Mouse (Mus musculus) midbrain, embryonic 13.5 days (tissue): ENCODE results near the gene Gid4. TPM values are rescaled to one million over a fixed set of nuclear protein-coding genes. Genes with fewer than 3 reads are reported as not detected.
A peak's percentile ranks its signal among the peaks of the same experiment; 100 is the strongest.

Source experiments
- ATAC-seq: fragments of 200-750 bp; cut with Nextera tagmentation; 2 replicates; pipeline ENCODE4 v1.8.0; 2017; ENCODE audit warnings: mild to moderate bottlenecking, moderate TSS enrichment, moderate library complexity
- H3K27ac ChIP-seq: fragments of 300-500 bp; sonication (generic); 2 replicates; pipeline ENCODE4 v1.5.1; 2015; ENCODE audit warnings: inconsistent platforms, mild to moderate bottlenecking, moderate library complexity
- H3K27me3 ChIP-seq: fragments of 300-500 bp; sonication (generic); 2 replicates; pipeline ENCODE4 v1.6.1; 2015; ENCODE audit warnings: mild to moderate bottlenecking, inconsistent platforms
- H3K36me3 ChIP-seq: fragments of 300-500 bp; sonication (generic); 2 replicates; pipeline ENCODE4 v1.6.1; 2015; ENCODE audit warnings: mild to moderate bottlenecking, inconsistent platforms
- H3K4me1 ChIP-seq: fragments of 300-500 bp; sonication (generic); replicated peaks from 2 replicates; pipeline ENCODE4 v1.6.1; 2015; ENCODE audit warnings: inconsistent platforms
- H3K4me2 ChIP-seq: fragments of 300-500 bp; sonication (generic); replicated peaks from 2 replicates; pipeline ENCODE4 v1.6.1; 2015; ENCODE audit warnings: moderate library complexity, mild to moderate bottlenecking, inconsistent platforms
- H3K4me3 ChIP-seq: fragments of 300-500 bp; sonication (generic); replicated peaks from 2 replicates; pipeline ENCODE4 v1.5.1; 2015; ENCODE audit warnings: mild to moderate bottlenecking, inconsistent platforms
- H3K9ac ChIP-seq: fragments of 300-500 bp; sonication (generic); replicated peaks from 2 replicates; pipeline ENCODE4 v1.6.1; 2015; ENCODE audit warnings: mild to moderate bottlenecking, inconsistent platforms
- H3K9me3 ChIP-seq: fragments of 300-500 bp; sonication (generic); 2 replicates; pipeline ENCODE4 v1.6.1; 2016; ENCODE audit warnings: mild to moderate bottlenecking, inconsistent platforms
- WGBS: fragments of 180-500 bp; shearing (Covaris S2); methylation state at CpG from one replicate; pipeline ENCODE4 v1.1.7; 2015; 5-methylcytosine and 5-hydroxymethylcytosine counted together
- polyA plus RNA-seq: library from polyadenylated mRNA; unstranded; fragments of >200 nt; fragmentation: Nextera tagmentation; extraction: Ambion mirVana; gene quantifications from 2 replicates; pipeline ENCODE4 v1.2.1, GENCODE M21; 2015

Gid4 gene
- polyA plus RNA-seq = 20.4 and 23.3 TPM in 2 replicates

DNA sequence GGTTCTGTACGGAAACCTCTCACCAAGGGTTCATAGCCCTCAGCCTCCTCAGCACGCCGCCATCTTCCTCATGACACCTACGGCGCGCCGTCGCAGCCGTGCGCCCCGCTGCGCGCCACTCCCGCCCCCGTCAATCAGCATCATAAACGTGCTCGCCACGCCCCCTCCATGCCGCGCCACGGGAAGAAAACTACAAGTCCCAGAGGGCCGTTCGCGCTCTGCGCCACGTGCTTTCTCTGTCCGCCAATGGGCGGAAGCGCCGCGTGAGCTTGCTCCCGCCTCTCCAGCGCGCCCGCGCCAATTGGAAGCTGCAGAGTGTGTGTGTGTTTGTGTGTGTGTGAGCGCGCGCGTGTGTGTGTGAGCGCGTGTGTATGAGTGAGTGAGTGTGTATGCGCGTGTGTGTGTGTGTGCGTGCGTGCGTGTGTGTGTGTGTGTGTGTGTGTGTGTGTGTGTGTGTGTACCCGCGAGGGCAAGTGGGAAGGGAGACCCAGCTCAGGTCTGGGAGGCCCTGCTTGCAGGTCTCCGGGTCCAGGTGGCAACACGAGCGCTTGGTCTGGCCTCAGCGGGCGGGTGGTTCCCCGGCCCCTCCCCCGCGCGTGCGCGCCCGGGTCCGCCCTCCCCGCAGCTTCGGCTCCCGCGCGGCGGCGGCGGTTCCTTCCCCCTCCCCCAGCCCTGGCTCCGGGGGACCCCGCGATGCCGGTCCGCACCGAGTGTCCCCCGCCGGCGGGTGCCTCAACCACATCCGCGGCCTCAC lies at the start of gene Gid4:
TSS of gene Gid4 (plus strand) at position 183 of the 754 bp plus-strand sequence.
- peak within 1 kb of the TSS; percentile 82 for H3K4me3 ChIP-seq
- peak within 1 kb of the TSS; percentile 95 for H3K4me2 ChIP-seq
- H3K9me3 ChIP-seq = no peaks in the 10 kb centered on the region
- no peaks in the 10 kb centered on the region for H3K27me3 ChIP-seq
- no peaks in the 10 kb centered on the region for H3K36me3 ChIP-seq
- peak within 1 kb of the TSS; percentile 87 for H3K9ac ChIP-seq
- H3K27ac ChIP-seq = peak within 1 kb of the TSS; percentile 79
- WGBS = under 1% methylated on average over 75 of the region's 81 CpGs
- peak; percentile 97 for ATAC-seq
- peaks cover 43% of the 10 kb centered on the region for H3K4me1 ChIP-seq

DNA sequence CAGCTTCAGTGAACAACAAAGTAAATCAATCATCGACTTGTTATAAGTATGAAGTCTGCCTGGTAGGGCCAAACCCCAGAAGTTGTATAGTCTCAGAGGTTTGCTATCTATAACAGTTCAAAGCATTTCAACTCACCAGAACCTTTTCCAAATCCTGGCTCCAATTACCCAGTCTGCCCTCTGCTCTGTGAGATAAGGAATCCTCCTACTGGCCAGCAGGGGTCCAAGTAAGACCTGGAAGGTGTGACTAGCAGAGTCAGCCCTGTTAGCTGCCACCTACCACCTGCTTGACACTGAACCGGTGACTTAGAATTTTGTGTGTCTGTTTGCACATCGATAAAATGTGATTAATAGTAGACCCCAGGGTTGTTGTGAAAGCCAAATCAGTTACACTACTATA lies 49.7 kb upstream of the Gid4 start:
- Histone ChIP-seq H3K27ac (no peak overlapping the region), H3K9ac (no peak overlapping the region), H3K4me2 (no peak overlapping the region), H3K27me3 (no peaks in the 10 kb centered on the region), H3K4me3 (no peak overlapping the region), H3K36me3 (no peaks in the 10 kb centered on the region), H3K4me1 (peaks cover 6% of the 10 kb centered on the region; the same call in 1 of the 2 replicates), H3K9me3 (no peaks in the 10 kb centered on the region)
- WGBS = 82% methylated on average over 3 of the region's 3 CpGs
- no peak for ATAC-seq

DNA sequence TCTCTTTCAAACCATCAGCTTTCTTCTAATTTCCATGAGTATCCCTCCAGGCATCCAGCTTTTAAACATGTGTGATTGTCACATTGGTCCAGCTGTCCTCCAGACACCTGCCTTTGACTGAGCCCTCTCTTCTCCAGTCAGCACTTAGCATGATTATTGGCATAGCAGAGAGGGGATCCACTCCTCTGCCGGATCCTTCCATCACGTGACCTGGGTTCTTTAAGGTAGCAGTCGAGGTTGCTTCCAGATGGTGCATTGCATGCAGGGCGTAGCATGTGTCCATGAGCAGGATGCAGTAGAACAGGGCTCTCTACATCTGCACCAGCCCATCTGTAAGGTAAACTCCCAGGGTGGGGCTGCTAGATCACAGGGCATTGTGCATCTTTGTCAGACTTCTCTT lies 48.0 kb upstream of the Gid4 start:
- H3K9ac ChIP-seq = no peak overlapping the region

DNA sequence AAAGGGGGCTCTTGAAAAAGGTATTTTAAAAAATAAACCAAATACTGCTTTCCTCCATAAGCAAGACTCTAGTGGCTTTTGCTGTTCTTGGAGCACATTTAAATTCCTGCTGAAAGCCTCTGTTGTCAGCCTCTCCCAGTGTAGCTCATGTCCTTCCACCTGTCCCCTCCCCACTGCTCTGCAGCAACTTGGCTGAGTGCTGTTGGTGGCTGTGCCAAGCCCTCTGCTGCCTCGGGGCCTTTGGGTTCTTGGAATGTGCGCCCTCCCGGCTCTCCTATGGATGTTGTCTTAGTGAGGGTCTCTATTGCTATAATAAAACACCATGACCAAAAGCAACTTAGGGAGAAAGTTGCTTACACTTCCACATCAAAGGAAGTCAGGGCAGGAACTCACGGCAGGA lies 47.5 kb upstream of the Gid4 start:
- no peaks in the 10 kb centered on the region for H3K36me3 ChIP-seq
- no peaks in the 10 kb centered on the region for H3K9me3 ChIP-seq
- H3K4me2 ChIP-seq = no peak overlapping the region
- WGBS = 76% methylated on average over 4 of the region's 4 CpGs
- ATAC-seq = no peak
- no peak overlapping the region for H3K4me3 ChIP-seq
- no peak overlapping the region for H3K27ac ChIP-seq
- H3K27me3 ChIP-seq = no peaks in the 10 kb centered on the region
- H3K9ac ChIP-seq = no peak overlapping the region
- H3K4me1 ChIP-seq = peaks cover 6% of the 10 kb centered on the region; the same call in 1 of the 2 replicates

More for the DNA sequence above, 48.0 kb upstream of the Gid4 start:
- H3K9me3 ChIP-seq = no peaks in the 10 kb centered on the region
- no peak overlapping the region for H3K4me3 ChIP-seq
- WGBS = 74% methylated on average over 4 of the region's 4 CpGs
- ATAC-seq = no peak
- peaks cover 6% of the 10 kb centered on the region; the same call in 1 of the 2 replicates for H3K4me1 ChIP-seq
- H3K27me3 ChIP-seq = no peaks in the 10 kb centered on the region
- H3K4me2 ChIP-seq = no peak overlapping the region
- no peak overlapping the region for H3K27ac ChIP-seq
- H3K36me3 ChIP-seq = no peaks in the 10 kb centered on the region

DNA sequence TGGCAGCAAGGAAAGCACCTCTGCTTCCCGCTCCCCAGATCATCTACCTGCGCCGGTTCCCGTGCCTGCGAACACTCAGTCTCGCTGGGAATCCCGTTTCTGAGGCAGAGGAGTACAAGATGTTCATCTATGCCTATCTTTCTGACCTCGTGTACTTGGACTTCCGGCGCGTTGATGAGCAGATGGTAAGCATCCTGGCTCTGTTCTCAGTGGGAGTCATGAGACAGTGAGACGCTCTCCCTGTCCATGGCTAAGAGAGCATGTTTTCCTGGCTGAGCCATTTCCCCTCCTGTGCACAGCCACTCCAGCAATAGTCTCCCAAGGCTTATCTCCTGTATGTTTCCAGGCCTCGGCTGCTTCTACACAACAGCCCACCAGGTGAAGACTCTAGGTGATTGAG lies 46.5 kb upstream of the Gid4 start:
- ATAC-seq = no peak
- Histone ChIP-seq H3K9me3 (no peaks in the 10 kb centered on the region), H3K27ac (no peak overlapping the region), H3K27me3 (no peaks in the 10 kb centered on the region), H3K4me3 (no peak overlapping the region), H3K4me2 (no peak overlapping the region), H3K36me3 (no peaks in the 10 kb centered on the region), H3K4me1 (peaks cover 6% of the 10 kb centered on the region; the same call in 1 of the 2 replicates), H3K9ac (no peak overlapping the region)
- 86% methylated on average over 13 of the region's 13 CpGs for WGBS

DNA sequence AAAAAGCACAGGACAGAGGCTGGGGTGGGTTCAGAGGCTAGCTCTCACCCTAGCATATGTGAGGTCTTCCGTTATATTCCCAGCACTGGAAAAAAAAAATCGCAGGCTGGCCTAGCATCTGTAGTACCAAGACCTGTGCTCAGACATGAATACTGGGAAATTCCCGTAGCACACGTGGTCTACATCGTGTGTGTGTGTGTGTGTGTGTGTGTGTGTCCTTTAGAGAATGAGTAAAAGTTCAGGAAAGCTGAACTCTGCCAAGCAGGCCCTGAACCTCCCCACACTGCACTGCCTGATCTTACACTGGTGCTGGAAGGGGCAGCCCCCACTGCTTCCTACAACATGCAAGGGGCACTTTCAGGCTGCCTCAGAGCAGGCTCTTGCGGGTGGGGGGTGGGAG lies 42.5 kb upstream of the Gid4 start:
- H3K27me3 ChIP-seq = no peaks in the 10 kb centered on the region
- H3K36me3 ChIP-seq = no peaks in the 10 kb centered on the region
- H3K9ac ChIP-seq = no peak overlapping the region
- no peak overlapping the region for H3K27ac ChIP-seq
- ATAC-seq = no peak
- H3K4me1 ChIP-seq = no peaks in the 10 kb centered on the region
- H3K4me2 ChIP-seq = no peak overlapping the region
- H3K4me3 ChIP-seq = no peak overlapping the region
- no peaks in the 10 kb centered on the region for H3K9me3 ChIP-seq
- 76% methylated on average over 6 of the region's 6 CpGs for WGBS

DNA sequence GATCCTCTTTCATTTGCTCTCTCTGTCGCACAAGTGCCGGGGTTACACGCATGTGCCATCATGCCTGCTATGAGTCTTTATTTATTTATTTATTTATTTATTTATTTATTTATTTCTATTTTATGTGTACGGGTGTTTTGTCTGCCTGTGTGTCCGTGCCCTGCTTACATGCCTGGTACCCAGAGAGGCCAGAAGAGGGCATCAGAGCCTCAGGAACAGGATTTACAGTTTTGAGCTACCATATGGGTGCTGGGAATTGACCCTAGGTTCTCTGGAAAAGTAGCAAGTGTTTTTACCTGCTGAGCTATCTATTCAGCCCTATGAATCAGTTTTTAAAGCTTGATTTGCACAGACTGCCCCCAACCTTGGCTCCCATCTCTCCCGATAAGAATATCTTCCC lies 33.4 kb upstream of the Gid4 start:
- H3K4me1 ChIP-seq = peaks cover 21% of the 10 kb centered on the region
- no peak overlapping the region for H3K4me2 ChIP-seq
- no peak overlapping the region for H3K9ac ChIP-seq
- no peaks in the 10 kb centered on the region for H3K27me3 ChIP-seq
- no peak overlapping the region for H3K4me3 ChIP-seq
- H3K9me3 ChIP-seq = no peaks in the 10 kb centered on the region
- H3K36me3 ChIP-seq = no peaks in the 10 kb centered on the region
- ATAC-seq = no peak
- 91% methylated on average over 6 of the region's 6 CpGs for WGBS
- no peak overlapping the region for H3K27ac ChIP-seq

DNA sequence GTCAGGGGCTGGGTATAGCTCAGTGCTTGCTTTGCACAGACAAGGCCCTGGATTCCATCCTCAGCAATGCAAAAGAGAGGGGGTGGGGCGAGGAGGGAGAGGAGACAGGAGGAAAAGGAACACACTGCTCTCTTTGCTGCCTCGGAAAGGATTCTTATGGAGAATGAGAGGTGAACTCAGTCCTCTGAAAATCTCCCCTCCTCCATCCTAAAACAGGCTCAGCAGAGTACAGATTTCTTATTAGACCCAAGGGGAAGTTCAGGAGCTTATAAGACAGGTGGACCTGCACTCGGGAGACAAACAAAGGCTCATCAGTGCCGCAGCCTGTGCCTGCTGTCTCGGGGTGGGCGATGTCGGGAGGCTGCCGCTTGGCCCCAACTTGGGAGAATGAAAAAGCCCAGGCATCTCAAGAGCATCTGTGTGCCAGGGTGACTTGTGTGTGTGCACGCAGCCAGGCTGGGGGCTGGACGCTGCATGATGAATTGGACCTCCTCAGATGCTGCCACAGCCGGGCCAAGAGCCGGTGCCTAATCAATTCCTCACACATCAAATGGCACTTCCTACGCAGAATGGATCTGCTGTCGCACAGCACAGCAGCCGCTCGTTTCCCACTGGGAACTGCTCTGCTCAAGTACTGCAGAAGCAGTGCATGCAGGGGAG lies 32.1 kb upstream of the Gid4 start:
- Histone ChIP-seq H3K27me3 (no peaks in the 10 kb centered on the region), H3K9me3 (no peaks in the 10 kb centered on the region), H3K36me3 (no peaks in the 10 kb centered on the region), H3K4me2 (peak overlapping the region; percentile 51), H3K27ac (peak overlapping the region; percentile 89), H3K9ac (peak overlapping the region; percentile 62), H3K4me3 (peak overlapping the region; percentile 25), H3K4me1 (peaks cover 21% of the 10 kb centered on the region)
- WGBS = 2% methylated on average over 16 of the region's 16 CpGs
- ATAC-seq = peak; percentile 89

DNA sequence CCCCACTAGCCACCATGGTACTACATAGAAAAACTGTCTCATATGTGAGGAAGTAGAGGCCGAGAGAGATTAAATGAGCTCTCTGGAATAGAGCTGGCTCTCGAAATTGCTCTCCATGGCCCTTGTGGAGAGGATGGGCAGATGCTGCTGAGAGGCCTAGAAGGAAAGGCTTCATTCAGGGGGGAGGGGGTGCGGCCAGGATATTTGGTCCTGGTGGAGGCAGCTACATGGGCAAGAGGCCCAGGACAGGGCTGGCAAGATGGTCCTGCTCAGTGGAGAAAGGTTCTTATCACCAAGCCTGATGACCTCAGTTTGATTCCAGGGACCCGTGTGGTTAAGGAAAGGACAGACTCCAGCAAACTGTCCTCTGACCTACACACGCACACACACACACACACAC lies 31.0 kb upstream of the Gid4 start:
- H3K9me3 ChIP-seq = no peaks in the 10 kb centered on the region

DNA sequence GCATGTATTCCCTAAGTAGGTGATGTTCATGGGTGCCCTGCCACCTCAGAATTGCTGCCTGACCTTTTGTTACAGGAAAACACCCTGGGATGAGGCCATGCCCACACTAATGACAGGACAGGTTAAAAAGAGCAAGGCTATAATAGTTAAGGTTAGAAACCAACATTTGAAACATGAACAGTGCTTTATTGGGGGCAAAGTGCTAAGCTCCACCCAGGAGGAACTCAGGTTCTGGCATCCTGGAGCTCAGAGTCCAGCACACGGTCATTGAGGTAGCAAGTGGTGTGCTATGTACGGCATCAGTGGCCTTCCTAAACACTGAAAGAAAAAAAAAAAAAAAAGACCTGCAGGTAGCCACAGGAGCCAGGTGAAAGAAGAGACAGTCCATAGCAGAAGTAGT lies 29.0 kb upstream of the Gid4 start:
- Histone ChIP-seq H3K4me1 (peaks cover 21% of the 10 kb centered on the region), H3K27ac (no peak overlapping the region), H3K27me3 (no peaks in the 10 kb centered on the region), H3K4me3 (no peak overlapping the region), H3K9me3 (no peaks in the 10 kb centered on the region), H3K9ac (no peak overlapping the region), H3K36me3 (no peaks in the 10 kb centered on the region), H3K4me2 (no peak overlapping the region)
- no peak for ATAC-seq
- WGBS = 94% methylated on average over 2 of the region's 2 CpGs

More for the DNA sequence above, 31.0 kb upstream of the Gid4 start:
- ATAC-seq = no peak
- H3K36me3 ChIP-seq = no peaks in the 10 kb centered on the region
- H3K4me3 ChIP-seq = no peak overlapping the region
- no peak overlapping the region for H3K9ac ChIP-seq
- 76% methylated on average over 5 of the region's 5 CpGs for WGBS
- no peaks in the 10 kb centered on the region for H3K27me3 ChIP-seq
- H3K4me1 ChIP-seq = peaks cover 21% of the 10 kb centered on the region
- peak overlapping the region; percentile 89 for H3K27ac ChIP-seq
- H3K4me2 ChIP-seq = no peak overlapping the region

DNA sequence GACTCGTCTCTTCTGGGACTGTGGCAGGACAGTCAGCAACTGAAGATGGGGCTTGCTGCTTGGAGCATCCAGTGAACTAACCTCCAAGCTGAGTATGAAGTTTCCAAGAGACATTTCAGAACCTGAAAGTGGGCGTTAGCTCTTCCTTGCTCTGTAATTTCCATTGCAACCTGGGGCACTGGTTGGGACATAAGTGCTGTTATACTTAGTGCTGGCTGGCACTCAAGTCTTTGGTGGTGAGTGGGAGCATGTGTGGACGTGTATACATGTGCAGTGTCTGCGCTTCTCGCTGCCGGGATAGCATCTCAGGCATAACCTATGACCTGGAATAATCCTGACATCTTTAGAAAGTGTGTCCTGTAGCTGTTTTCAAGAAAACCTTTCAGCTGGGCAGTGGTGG lies 25.6 kb upstream of the Gid4 start:
- H3K9ac ChIP-seq = no peak overlapping the region
- no peak overlapping the region for H3K27ac ChIP-seq
- no peak for ATAC-seq
- no peaks in the 10 kb centered on the region for H3K36me3 ChIP-seq
- H3K9me3 ChIP-seq = no peaks in the 10 kb centered on the region
- 0 out of 2 replicates have a peak, but pooled peaks cover 2% of the 10 kb centered on the region for H3K4me1 ChIP-seq
- 86% methylated on average over 6 of the region's 6 CpGs for WGBS
- no peak overlapping the region for H3K4me2 ChIP-seq
- H3K4me3 ChIP-seq = no peak overlapping the region
- no peaks in the 10 kb centered on the region for H3K27me3 ChIP-seq

DNA sequence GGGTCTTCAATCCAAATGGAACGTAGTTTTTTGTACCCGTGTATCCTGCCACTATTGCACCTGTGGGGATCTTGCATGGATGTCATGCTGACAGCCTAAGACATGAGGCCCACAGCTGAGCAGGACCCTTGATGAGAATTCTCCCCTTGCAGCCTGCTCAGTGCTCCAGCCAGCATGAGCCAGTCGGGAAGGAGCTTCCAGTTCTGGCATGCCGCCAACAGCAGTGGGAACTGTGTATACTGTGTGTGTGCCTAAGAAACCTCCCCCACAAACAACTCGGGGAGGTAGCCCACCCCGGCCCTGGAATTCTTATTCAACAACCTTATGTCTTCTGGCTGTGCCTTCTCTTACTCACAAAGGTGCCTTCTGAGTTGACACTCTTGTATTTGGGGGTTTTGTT lies 20.4 kb upstream of the Gid4 start:
- H3K4me3 ChIP-seq = no peak overlapping the region
- no peak for ATAC-seq
- 72% methylated on average over 6 of the region's 6 CpGs for WGBS

More for the DNA sequence above, 20.4 kb upstream of the Gid4 start:
- no peak overlapping the region for H3K27ac ChIP-seq
- H3K27me3 ChIP-seq = no peaks in the 10 kb centered on the region
- no peak overlapping the region for H3K9ac ChIP-seq
- peaks cover 22% of the 10 kb centered on the region for H3K36me3 ChIP-seq
- H3K4me2 ChIP-seq = no peak overlapping the region
- 0 out of 2 replicates have a peak, but pooled peaks cover 2% of the 10 kb centered on the region for H3K4me1 ChIP-seq
- H3K9me3 ChIP-seq = no peaks in the 10 kb centered on the region
